Mouse (Mus musculus): ENCODE results near the gene Dhcr24.

- TF ChIP-seq CTCF (IDR thresholded peaks at IDR 0.05; ENCODE audit: borderline replicate concordance, insufficient read depth, low read length) = no peak
- TF ChIP-seq POLR2A (IDR thresholded peaks at IDR 0.05; ENCODE audit: low read depth, low read length) = no peak
These were observed 60.6 kb downstream of the Dhcr24 start for GRCm38 (mm10) chr4:106621428-106621827.

Measured in embryonic fibroblast, embryonic 13.5 days (primary cell).